Mouse (Mus musculus) myocyte (in vitro differentiated cells): ENCODE measurements around the gene En2. TPM values are rescaled to one million over a fixed set of nuclear protein-coding genes. Genes with fewer than 3 reads are reported as not detected.

Experiments
- H3K27me3 ChIP-seq: one replicate; pipeline ENCODE4 v1.6.1; 2011; ENCODE audit not compliant: control insufficient read depth, insufficient read depth, insufficient read length
- H3K36me3 ChIP-seq: one replicate; pipeline ENCODE4 v1.6.1; 2011; ENCODE audit not compliant: control insufficient read depth, insufficient read depth
- H3K4me2 ChIP-seq: one replicate; pipeline ENCODE4 v1.6.1; 2011; ENCODE audit warnings: low read depth, control low read depth
- H3K4me3 ChIP-seq: one replicate; pipeline ENCODE4 v1.5.1; 2011; ENCODE audit warnings: mild to moderate bottlenecking, control low read depth, moderate library complexity
- H3K79me2 ChIP-seq: one replicate; pipeline ENCODE4 v1.6.1; 2011; ENCODE audit not compliant: control insufficient read depth, insufficient read depth
- H3ac ChIP-seq: one replicate; pipeline ENCODE4 v1.6.1; 2011; ENCODE audit not compliant: control insufficient read depth, insufficient read length
- CEBPB ChIP-seq: IDR thresholded peaks from 2 replicates; pipeline ENCODE4 v1.6.1; 2011; ENCODE audit warnings: mild to moderate bottlenecking, moderate library complexity; ENCODE audit not compliant: poor library complexity, insufficient read depth, severe bottlenecking
- E2F4 ChIP-seq: IDR thresholded peaks from one replicate; pipeline ENCODE4 v1.6.1; 2011; ENCODE audit warnings: mild to moderate bottlenecking, control low read depth, moderate library complexity; ENCODE audit not compliant: insufficient read depth
- MAX ChIP-seq: IDR thresholded peaks from one replicate; pipeline ENCODE4 v1.6.1; 2011; ENCODE audit warnings: low read depth, mild to moderate bottlenecking, control low read depth
- MYOD1 ChIP-seq, 3 experiments: IDR thresholded peaks; one replicate each; pipeline ENCODE4 v1.6.1; 2011; ENCODE audit warnings: control low read depth in 2 of 3, low read depth in 2 of 3, mild to moderate bottlenecking in 2 of 3, moderate library complexity in 1 of 3; ENCODE audit not compliant: insufficient read length in 2 of 3, control insufficient read depth in 1 of 3
- MYOG ChIP-seq, 3 experiments: IDR thresholded peaks; one replicate each; pipeline ENCODE4 v1.6.1; 2011; ENCODE audit warnings: control low read depth in 2 of 3, low read depth in 2 of 3, mild to moderate bottlenecking in 2 of 3; ENCODE audit not compliant: insufficient read length in 2 of 3, control insufficient read depth in 1 of 3, insufficient read depth in 1 of 3
- POLR2A ChIP-seq: IDR thresholded peaks from one replicate; pipeline ENCODE4 v1.6.1; 2011; ENCODE audit warnings: low read depth, mild to moderate bottlenecking, control low read depth, moderate library complexity; ENCODE audit not compliant: insufficient read length
- POLR2AphosphoS2 ChIP-seq: IDR thresholded peaks from one replicate; pipeline ENCODE4 v1.6.1; 2011; ENCODE audit warnings: low read depth, control low read depth; ENCODE audit not compliant: insufficient read length
- REST ChIP-seq: IDR thresholded peaks from one replicate; pipeline ENCODE4 v1.6.1; 2011; ENCODE audit warnings: mild to moderate bottlenecking, control low read depth, moderate library complexity; ENCODE audit not compliant: insufficient read depth, insufficient read length
- SRF ChIP-seq: IDR thresholded peaks from one replicate; pipeline ENCODE4 v1.6.1; 2011; ENCODE audit warnings: low read depth; ENCODE audit not compliant: control insufficient read depth, insufficient read length
- TCF12 ChIP-seq: IDR thresholded peaks from one replicate; pipeline ENCODE4 v1.6.1; 2011; ENCODE audit warnings: mild to moderate bottlenecking, control low read depth; ENCODE audit not compliant: poor library complexity, insufficient read depth, severe bottlenecking
- TCF3 ChIP-seq: IDR thresholded peaks from one replicate; pipeline ENCODE4 v1.6.1; 2011; ENCODE audit warnings: low read depth, control low read depth; ENCODE audit not compliant: insufficient read length
- USF1 ChIP-seq: IDR thresholded peaks from one replicate; pipeline ENCODE4 v1.6.1; 2011; ENCODE audit warnings: low read depth, mild to moderate bottlenecking, control low read depth, moderate library complexity
- polyA plus RNA-seq: library from polyadenylated mRNA; unstranded; fragments of >200 nt; fragmentation: generic; extraction: Trizol; gene quantifications from one replicate; pipeline ENCODE4 v1.2.1, GENCODE M21; 2012; ENCODE audit warnings: missing spikeins

The En2 gene
- polyA plus RNA-seq, 1 experiment = not detected

DNA sequence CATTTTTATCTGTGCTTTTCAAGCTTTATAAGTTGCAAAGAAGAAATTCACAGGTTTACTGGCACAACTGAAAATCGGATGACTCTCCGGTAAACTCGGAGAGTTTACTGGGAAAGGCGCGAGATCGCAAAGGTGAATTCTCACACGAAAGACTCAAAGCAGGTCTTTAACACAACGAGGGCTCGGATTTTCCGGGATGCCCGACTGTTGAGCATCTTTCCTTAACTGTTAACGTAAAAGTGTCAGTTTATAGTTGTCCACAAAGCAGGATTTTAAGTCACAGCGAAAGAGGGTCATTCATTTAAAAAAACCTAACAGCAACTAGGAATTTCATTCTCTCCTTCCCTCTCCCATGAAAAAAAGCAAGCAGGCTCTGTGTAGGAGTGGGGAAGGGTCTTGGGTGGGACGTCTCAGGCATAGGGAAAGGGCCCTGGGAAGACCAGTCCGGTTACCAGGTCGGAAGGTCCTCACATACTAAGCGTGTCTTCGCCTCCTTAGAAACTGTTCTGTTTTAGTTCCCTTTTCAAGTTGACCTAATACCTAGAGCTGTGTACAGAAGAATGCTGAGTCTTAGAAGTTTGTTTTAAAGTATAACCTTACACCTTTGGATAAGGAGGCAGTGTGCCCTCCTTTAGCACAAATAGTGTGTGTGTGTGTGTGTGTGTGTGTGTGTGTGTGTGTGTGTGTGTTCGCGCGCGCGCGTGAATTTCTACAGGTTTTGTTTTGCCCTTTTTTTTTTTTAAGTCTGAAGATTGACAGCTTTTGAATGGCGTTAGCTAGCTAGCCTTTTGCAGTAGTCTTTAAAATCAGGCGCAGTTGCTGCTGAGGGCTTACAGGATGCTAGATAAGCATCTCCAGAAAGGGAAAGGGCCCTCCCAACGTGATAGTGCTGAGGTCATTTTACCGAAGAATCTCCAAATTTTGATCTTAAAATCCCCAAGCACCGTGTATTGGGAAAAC lies 45.4 kb downstream of the En2 start:
- Histone ChIP-seq H3K27me3 (peaks cover 31% of the 10 kb centered on the region), H3K4me3 (no peak overlapping the region), H3K36me3 (no peaks in the 10 kb centered on the region), H3K4me2 (no peak overlapping the region), H3K79me2 (no peaks in the 10 kb centered on the region), H3ac (no peak overlapping the region)
- TF ChIP-seq MYOG (IDR thresholded peaks at IDR 0.05; ENCODE audit: control insufficient read depth in 1 of 3, insufficient read depth in 1 of 3, insufficient read length in 2 of 3, low read depth in 2 of 3) = no peak
- no peak for TF ChIP-seq CEBPB
- TF ChIP-seq REST = no peak
- TF ChIP-seq POLR2AphosphoS2 = no peak
- no peak for TF ChIP-seq MAX
- TF ChIP-seq TCF12 = no peak

DNA sequence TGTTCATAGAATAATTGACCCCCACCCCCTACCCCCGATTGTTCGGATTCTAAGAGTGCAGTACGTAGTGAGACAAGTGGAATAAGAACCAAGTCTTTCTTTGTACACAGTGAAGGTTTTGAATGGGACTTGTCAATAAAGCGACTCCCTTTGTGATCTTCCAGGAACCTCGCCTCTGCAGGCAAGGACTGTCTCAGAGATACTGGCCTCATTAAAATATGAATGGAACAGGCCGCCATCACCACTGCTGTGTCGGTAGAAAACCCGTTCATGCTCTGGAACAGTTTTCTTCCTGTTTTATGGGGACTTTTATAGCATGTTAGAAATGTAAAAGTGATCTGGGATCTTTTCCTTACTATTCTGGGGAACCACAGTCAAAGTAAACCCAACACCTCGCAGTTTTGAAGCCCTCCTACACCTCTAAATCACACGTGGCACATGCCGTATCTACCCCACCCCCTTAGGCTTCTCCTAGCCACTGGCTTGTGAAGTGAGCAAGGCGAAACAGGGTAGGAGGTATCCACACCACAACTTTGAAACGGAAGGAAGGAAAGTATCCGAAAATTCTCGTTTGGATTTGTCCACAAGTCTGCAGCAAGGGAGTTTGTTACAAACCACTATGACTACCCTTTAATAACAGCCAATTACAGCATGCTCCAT lies 46.3 kb downstream of the En2 start:
- Histone ChIP-seq H3K27me3 (peaks cover 25% of the 10 kb centered on the region), H3K4me3 (no peak overlapping the region), H3K4me2 (no peak overlapping the region), H3ac (no peak overlapping the region), H3K36me3 (no peaks in the 10 kb centered on the region), H3K79me2 (no peaks in the 10 kb centered on the region)
- TF ChIP-seq MAX (no peak), USF1 (no peak), MYOD1 (IDR thresholded peaks at IDR 0.05; ENCODE audit: control insufficient read depth in 1 of 3, insufficient read length in 2 of 3, low read depth in 2 of 3) (no peak)

GRCm38 (mm10) chr5:28213441-28213840 lies 47.9 kb downstream of the En2 start:
- TF ChIP-seq USF1 = no peak
- no peak for TF ChIP-seq MYOD1 (IDR thresholded peaks at IDR 0.05; ENCODE audit: control insufficient read depth in 1 of 3, insufficient read length in 2 of 3, low read depth in 2 of 3)
- no peak for TF ChIP-seq TCF12
- no peak for TF ChIP-seq SRF
- TF ChIP-seq REST = no peak
- TF ChIP-seq CEBPB = no peak
- TF ChIP-seq POLR2A = no peak
- no peak for TF ChIP-seq E2F4
- TF ChIP-seq MAX = no peak
- TF ChIP-seq MYOG (IDR thresholded peaks at IDR 0.05; ENCODE audit: control insufficient read depth in 1 of 3, insufficient read depth in 1 of 3, insufficient read length in 2 of 3, low read depth in 2 of 3) = no peak
- no peak for TF ChIP-seq TCF3
- no peak for TF ChIP-seq POLR2AphosphoS2
- Histone ChIP-seq H3K79me2 (no peaks in the 10 kb centered on the region), H3K27me3 (peaks cover 19% of the 10 kb centered on the region), H3ac (no peak overlapping the region), H3K4me2 (no peak overlapping the region), H3K4me3 (no peak overlapping the region), H3K36me3 (no peaks in the 10 kb centered on the region)

DNA sequence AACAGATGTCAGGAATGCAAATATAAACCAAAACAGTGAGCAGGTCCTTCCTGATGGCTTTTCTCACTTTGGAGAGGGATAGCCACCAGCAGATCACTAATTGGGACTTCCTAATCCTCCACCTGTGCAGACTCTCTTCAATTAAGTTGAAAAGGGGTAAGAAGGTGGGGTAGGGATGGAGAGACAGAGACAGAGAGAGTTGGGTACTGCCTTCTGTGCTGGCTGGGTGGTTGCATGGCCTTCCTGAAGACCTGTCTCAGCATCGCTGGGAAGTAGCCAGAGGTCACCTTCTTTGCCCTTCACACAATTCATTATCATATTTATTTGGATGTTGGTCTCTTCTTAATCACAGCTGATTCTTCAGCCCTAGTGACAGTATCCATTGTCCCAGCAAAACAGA lies 54.1 kb downstream of the En2 start:
- Histone ChIP-seq H3K36me3 (no peaks in the 10 kb centered on the region), H3K4me3 (no peak overlapping the region)

More for the DNA sequence above, 54.1 kb downstream of the En2 start:
- no peak for TF ChIP-seq MAX
- no peak for TF ChIP-seq POLR2AphosphoS2
- no peak for TF ChIP-seq REST
- no peak for TF ChIP-seq TCF3
- TF ChIP-seq E2F4 = no peak
- no peak for TF ChIP-seq POLR2A
- TF ChIP-seq MYOG (IDR thresholded peaks at IDR 0.05; ENCODE audit: control insufficient read depth in 1 of 3, insufficient read depth in 1 of 3, insufficient read length in 2 of 3, low read depth in 2 of 3) = no peak
- H3ac ChIP-seq = no peak overlapping the region
- no peaks in the 10 kb centered on the region for H3K79me2 ChIP-seq
- H3K4me2 ChIP-seq = no peak overlapping the region
- no peaks in the 10 kb centered on the region for H3K27me3 ChIP-seq

Other genes with a start within 250 kb of the En2 start
- gene Insig1, start 94.3 kb upstream of the En2 start, polyA plus RNA-seq = 67.4 TPM
- not detected for gene Cnpy1, start 80.1 kb downstream of the En2 start, polyA plus RNA-seq
- 11.7 TPM for gene Rbm33, start 151.4 kb downstream of the En2 start, polyA plus RNA-seq